In genomic region chr10:52028561-52029370, GRCm38 (mm10) we compare ENCODE assay signal across 22 mouse cellular contexts. TPM values are rescaled to one million over a fixed set of nuclear protein-coding genes. Genes with fewer than 3 reads are reported as not detected.
DNase-seq lines count a peak whose midpoint lies in the region; ATAC-seq and TF ChIP-seq lines count a peak whose summit lies in the region.
"Had no signal": no experiment of that assay in that cellular context is flagged by ENCODE, and none has a peak within 500 bp of the region (broad histone marks: within the 10 kb centered on the region; RNA-seq: fewer than 3 reads in every experiment).

No protein-coding gene starts in this region.

- TF ChIP-seq CTCF in CH12.LX (conservative IDR thresholded peaks at IDR 0.05 in 1 of 2, IDR thresholded peaks at IDR 0.05 in 1 of 2; ENCODE audit: low read depth in 2 of 2, low read length in 2 of 2): no peak

- H3K4me2 ChIP-seq in intestine, embryonic 15.5 days (replicated peaks): peak overlapping the region; percentile 38; the same call in 1 of the 2 replicates
- no peak overlapping the region for H3K4me2 ChIP-seq in intestine, embryonic 16.5 days (ENCODE audit: low read depth, low read length)
- H3K4me2 ChIP-seq in CH12.LX (ENCODE audit: insufficient read depth, low read depth, poor library complexity, severe bottlenecking): peak overlapping the region; percentile 93
- no peak overlapping the region for H3K4me2 ChIP-seq in limb, embryonic 14.5 days (replicated peaks; ENCODE audit: low read depth, low read length, severe bottlenecking)
- H3K4me2 ChIP-seq: liver, embryonic 15.5 days had no signal

- in situ Hi-C loops in CH12.LX (cut with MboI; ENCODE audit: low pct_ligation_motif_present, low pct_unique_long_range_greater_than_20kb, low sequenced_read_pairs): no loop called here

- no peak for TF ChIP-seq POLR2A in CH12.LX (IDR thresholded peaks at IDR 0.05; ENCODE audit: low read depth, low read length)
- TF ChIP-seq POLR2A in limb, embryonic 14.5 days (IDR thresholded peaks at IDR 0.05; ENCODE audit: borderline replicate concordance, extremely low read depth, insufficient read depth, insufficient read length): no peak

- dilution Hi-C loops in CH12.LX (cut with MboI; ENCODE audit: extremely low pct_ligation_motif_present, extremely low pct_unique_long_range_greater_than_20kb, low sequenced_read_pairs): no loop called here

- no peak for ATAC-seq in intestine, embryonic 15.5 days
- no peak for ATAC-seq in intestine, embryonic 16.5 days
- peak; percentile 12; the same call in 1 of the 2 replicates for ATAC-seq in limb, embryonic 14.5 days (ENCODE audit: low FRiP score, low read depth)

- no peaks in the 10 kb centered on the region for H3K9me3 ChIP-seq in intestine, embryonic 15.5 days
- H3K9me3 ChIP-seq in intestine, embryonic 16.5 days (ENCODE audit: control insufficient read depth, low read length): no peaks in the 10 kb centered on the region
- H3K9me3 ChIP-seq in CH12.LX (replicated peaks; ENCODE audit: low read length): peaks cover 6% of the 10 kb centered on the region
- no peaks in the 10 kb centered on the region for H3K9me3 ChIP-seq in limb, embryonic 14.5 days (ENCODE audit: control insufficient read depth, low read length)
- H3K9me3 ChIP-seq: hindbrain, embryonic 12.5 days; liver, embryonic 15.5 days; neural tube, embryonic 13.5 days had no signal

- WGBS in intestine, embryonic 15.5 days: 6% methylated on average over 11 of the region's 11 CpGs
- 4% methylated on average over 11 of the region's 11 CpGs for WGBS in intestine, embryonic 16.5 days
- 4% methylated on average over 11 of the region's 11 CpGs for WGBS in limb, embryonic 14.5 days

- peaks cover 67% of the 10 kb centered on the region for H3K27me3 ChIP-seq in intestine, embryonic 15.5 days (replicated peaks)
- peaks cover 60% of the 10 kb centered on the region for H3K27me3 ChIP-seq in intestine, embryonic 16.5 days (replicated peaks; ENCODE audit: control insufficient read depth, insufficient read depth, low read length)
- H3K27me3 ChIP-seq in CH12.LX (replicated peaks): no peaks in the 10 kb centered on the region
- H3K27me3 ChIP-seq in limb, embryonic 14.5 days (ENCODE audit: control insufficient read depth, insufficient read depth, low read length): peaks cover 77% of the 10 kb centered on the region

- peak; percentile 11 for DNase-seq in embryo, embryonic 9.5 days (ENCODE audit: extremely low spot score)
- DNase-seq in embryo, embryonic 10 days (ENCODE audit: low spot score): no peak
- no peak for DNase-seq in CH12.LX (ENCODE audit: extremely low read depth)
- DNase-seq in limb, embryonic 14.5 days (ENCODE audit: low spot score): no peak
- DNase-seq in cerebellum, adult 11 months: no peak
- DNase-seq: adrenal gland, postnatal 14 days; cerebellum, adult 9-11 months; kidney, adult 18-20 months; kidney, postnatal 4 days; liver; lung, postnatal 4 days; thymus, adult 18-20 months; thymus, postnatal 4 days had no signal

- no peak overlapping the region for H3K4me3 ChIP-seq in intestine, embryonic 15.5 days (replicated peaks)
- H3K4me3 ChIP-seq in intestine, embryonic 16.5 days (ENCODE audit: low read length): no peak overlapping the region
- H3K4me3 ChIP-seq in CH12.LX (replicated peaks in 1 of 3; ENCODE audit: low read depth in 2 of 3, low read length in 2 of 3, poor library complexity in 1 of 3): no peak overlapping the region
- no peak overlapping the region for H3K4me3 ChIP-seq in limb, embryonic 14.5 days (replicated peaks; ENCODE audit: low read length)
- H3K4me3 ChIP-seq: liver, embryonic 15.5 days had no signal

- H3K36me3 ChIP-seq in intestine, embryonic 15.5 days: no peaks in the 10 kb centered on the region
- H3K36me3 ChIP-seq in intestine, embryonic 16.5 days (ENCODE audit: control insufficient read depth, insufficient read depth, low read length): no peaks in the 10 kb centered on the region
- no peaks in the 10 kb centered on the region for H3K36me3 ChIP-seq in CH12.LX (replicated peaks in 1 of 2; ENCODE audit: control insufficient read depth in 1 of 2, insufficient read depth in 1 of 2, low read length in 1 of 2)
- no peaks in the 10 kb centered on the region for H3K36me3 ChIP-seq in limb, embryonic 14.5 days (ENCODE audit: control insufficient read depth, insufficient read depth, low read length)
- H3K36me3 ChIP-seq: hindbrain, embryonic 12.5 days; liver, embryonic 15.5 days; neural tube, embryonic 13.5 days had no signal

- H3K4me1 ChIP-seq in intestine, embryonic 15.5 days (replicated peaks): peaks cover 9% of the 10 kb centered on the region
- peaks cover 9% of the 10 kb centered on the region; the same call in 1 of the 2 replicates for H3K4me1 ChIP-seq in intestine, embryonic 16.5 days (ENCODE audit: control insufficient read depth, insufficient read depth, low read length)
- H3K4me1 ChIP-seq in CH12.LX (ENCODE audit: control insufficient read depth in 1 of 2, insufficient read depth in 2 of 2): no peaks in the 10 kb centered on the region
- H3K4me1 ChIP-seq in limb, embryonic 14.5 days (ENCODE audit: control insufficient read depth, insufficient read depth, low read length): peaks cover 3% of the 10 kb centered on the region; the same call in 1 of the 2 replicates

- no peak for TF ChIP-seq EP300 in CH12.LX (IDR thresholded peaks at IDR 0.05; ENCODE audit: low read length)

- no peaks in the 10 kb centered on the region for H3K79me2 ChIP-seq in CH12.LX (replicated peaks; ENCODE audit: control insufficient read depth, extremely low read depth, insufficient read depth, poor library complexity, severe bottlenecking)

- TF ChIP-seq RAD21 in CH12.LX (IDR thresholded peaks at IDR 0.05; ENCODE audit: low read depth, low read length): no peak

- no peak overlapping the region for H3K27ac ChIP-seq in intestine, embryonic 15.5 days
- no peak overlapping the region for H3K27ac ChIP-seq in intestine, embryonic 16.5 days (ENCODE audit: low read length)
- no peak overlapping the region for H3K27ac ChIP-seq in CH12.LX (ENCODE audit: insufficient read depth, low read depth)
- no peak overlapping the region for H3K27ac ChIP-seq in limb, embryonic 14.5 days (replicated peaks; ENCODE audit: low read depth, low read length)
- H3K27ac ChIP-seq: hindbrain, embryonic 12.5 days; liver, embryonic 15.5 days; neural tube, embryonic 13.5 days had no signal

- no peak overlapping the region for H3K9ac ChIP-seq in intestine, embryonic 15.5 days
- no peak overlapping the region for H3K9ac ChIP-seq in intestine, embryonic 16.5 days (ENCODE audit: low read depth, low read length)
- no peak overlapping the region for H3K9ac ChIP-seq in CH12.LX (ENCODE audit: insufficient read depth, low read depth)
- H3K9ac ChIP-seq in limb, embryonic 14.5 days (ENCODE audit: low read depth, low read length, severe bottlenecking): no peak overlapping the region
- H3K9ac ChIP-seq: hindbrain, embryonic 12.5 days; liver, embryonic 15.5 days had no signal

TF ChIP-seq in CH12.LX, 34 proteins besides CTCF, POLR2A, EP300 and RAD21:
- no peak for TF ChIP-seq POLR2AphosphoS2 (IDR thresholded peaks at IDR 0.05; ENCODE audit: low read depth, low read length)
- TF ChIP-seq TBP (conservative IDR thresholded peaks at IDR 0.05; ENCODE audit: low read depth, low read length): no peak
- TF ChIP-seq SMC3 (IDR thresholded peaks at IDR 0.05; ENCODE audit: low read depth, low read length): no peak
- no peak for TF ChIP-seq KAT2A (IDR thresholded peaks at IDR 0.05; ENCODE audit: insufficient replicate concordance, low read length)
- no peak for TF ChIP-seq CHD2 (IDR thresholded peaks at IDR 0.05; ENCODE audit: low read length)
- no peak for TF ChIP-seq SIN3A (IDR thresholded peaks at IDR 0.05; ENCODE audit: low read length)
- no peak for TF ChIP-seq BHLHE40 (IDR thresholded peaks at IDR 0.05; ENCODE audit: low read depth, low read length)
- no peak for TF ChIP-seq CHD1 (IDR thresholded peaks at IDR 0.05; ENCODE audit: low read depth, low read length)
- TF ChIP-seq JUND (conservative IDR thresholded peaks at IDR 0.05; ENCODE audit: low read depth, low read length): no peak

RNA-seq across cellular contexts. Expression of gene Vgll2, which starts 6.5 kb away (rescaled TPM):
- polyA plus RNA-seq in intestine, embryonic 15.5 days (2015; fragmentation: Nextera tagmentation; extraction: Ambion mirVana): 0.25 TPM in 1 of 2 replicates, not detected in the other
- polyA plus RNA-seq in intestine, embryonic 16.5 days (2015; fragmentation: Nextera tagmentation; extraction: Ambion mirVana): 0.13 TPM in 1 of 2 replicates, not detected in the other
- total RNA-seq in CH12.LX (2012; rRNA removed) (not detected in 2 replicates), CH12.LX (2014; rRNA removed) (not detected in 2 replicates)
- not detected in 2 replicates for polyA plus RNA-seq in CH12.LX (2012; ENCODE audit: insufficient read length, low read depth)
- polyA plus RNA-seq in limb, embryonic 14.5 days (2012; rRNA removed): 71.5 and 111 TPM in 2 replicates
- polyA plus RNA-seq in limb, embryonic 14.5 days (2014; fragmentation: Nextera tagmentation; extraction: Ambion mirVana): 36.3 and 48.6 TPM in 2 replicates
- total RNA-seq: adrenal gland, postnatal 14 days; common myeloid progenitor, adult 5-6 weeks; left cerebral cortex, postnatal 25 days; megakaryocyte-erythroid progenitor cell, adult 5-6 weeks had no signal
- polyA plus RNA-seq: heart, postnatal 0 days had no signal

Comparison
In these comparisons a context has a peak if more than half of its experiments do, and no peak if none do; other contexts are left out.
1. H3K4me2 ChIP-seq: peak in intestine, embryonic 15.5 days (single experiment) and CH12.LX (single experiment); none in intestine, embryonic 16.5 days (single experiment) and limb, embryonic 14.5 days (single experiment).
2. RNA of gene Vgll2, which starts 6.5 kb away (polyA plus RNA-seq): 36.3 to 111 TPM in limb, embryonic 14.5 days; 0.25 TPM in intestine, embryonic 15.5 days, 0.13 TPM in intestine, embryonic 16.5 days and not detected in CH12.LX; every median in the first group is over 10 times any median in the second.